Mouse (Mus musculus) heart, adult 2 months (tissue): ENCODE measurements at regions not wholly inside any gene's neighbourhood (a gene's known extent, or its start where the extent isn't known, plus 50 kb on each side); places are given as distances from the start of the nearest gene placed in this dataset.
"Not testable (repeated sequence)": the region's sequence is repeated elsewhere in the genome, so short reads cannot be mapped to it uniquely, and the experiment has no call there.

Experiments
- DNase-seq, 2 experiments: peaks; one replicate each; pipeline ENCODE4 v3.0.0; 2021
- H3K27ac ChIP-seq: fragments of 200-600 bp; 2 replicates; pipeline ENCODE4 v1.8.1; 2022
- H3K27me3 ChIP-seq: fragments of 200-500 bp; 2 replicates; pipeline ENCODE4 v1.6.1; 2012; ENCODE audit warnings: mild to moderate bottlenecking, low read length, inconsistent platforms, mixed read lengths; ENCODE audit not compliant: control insufficient read depth, insufficient read depth
- H3K36me3 ChIP-seq: fragments of 200-500 bp; 2 replicates; pipeline ENCODE4 v1.6.1; 2012; ENCODE audit warnings: low read length, inconsistent platforms; ENCODE audit not compliant: control insufficient read depth, insufficient read depth
- H3K4me1 ChIP-seq: fragments of 200-500 bp; 2 replicates; pipeline ENCODE4 v1.6.1; 2011; ENCODE audit warnings: low read length; ENCODE audit not compliant: control insufficient read depth, insufficient read depth
- H3K4me3 ChIP-seq: fragments of 200-600 bp; 2 replicates; pipeline ENCODE4 v1.8.1; 2022
- H3K79me2 ChIP-seq: fragments of 200-500 bp; replicated peaks from 2 replicates; pipeline ENCODE4 v1.6.1; 2012; ENCODE audit warnings: mild to moderate bottlenecking, inconsistent platforms, low read length, moderate library complexity, mixed read lengths; ENCODE audit not compliant: control insufficient read depth, insufficient read depth
- H3K9ac ChIP-seq: fragments of 200-500 bp; 2 replicates; pipeline ENCODE4 v1.6.1; 2012; ENCODE audit warnings: low read depth, mild to moderate bottlenecking, control low read depth, inconsistent platforms, low read length, mixed read lengths
- CTCF ChIP-seq: fragments of 200-600 bp; IDR thresholded peaks from 2 replicates; pipeline ENCODE4 v1.8.1; 2022; ENCODE audit warnings: antibody characterized with exemption, mild to moderate bottlenecking, moderate library complexity
- EP300 ChIP-seq: fragments of 200-500 bp; IDR thresholded peaks from 2 replicates; pipeline ENCODE4 v1.6.1; 2011; ENCODE audit warnings: low read depth, low read length, control low read depth; ENCODE audit not compliant: insufficient read depth
- POLR2A ChIP-seq: fragments of 200-500 bp; IDR thresholded peaks from 2 replicates; pipeline ENCODE4 v1.6.1; 2011; ENCODE audit warnings: mild to moderate bottlenecking, low read depth, low read length, control low read depth; ENCODE audit not compliant: insufficient read depth
- WGBS: fragments of 180-500 bp; shearing (Covaris S2); methylation state at CpG from one replicate; pipeline ENCODE4 v1.1.7; 2018; 5-methylcytosine and 5-hydroxymethylcytosine counted together
- intact Hi-C: fragments of 180-260 bp; cut with DNase I; formaldehyde crosslinking; loops from one replicate; pipeline ENCODE4 v1.15.1; 2025

GRCm38 (mm10) chr5:3250273-3250672 is 91.0 kb upstream of the Cdk6 start:
- Histone ChIP-seq H3K27ac (no peak overlapping the region), H3K4me3 (no peak overlapping the region), H3K79me2 (no peaks in the 10 kb centered on the region), H3K27me3 (no peaks in the 10 kb centered on the region), H3K36me3 (no peaks in the 10 kb centered on the region), H3K4me1 (peaks cover 1% of the 10 kb centered on the region; the same call in 1 of the 2 replicates), H3K9ac (no peak overlapping the region)
- DNase-seq: no peak
- no peak for TF ChIP-seq POLR2A
- no peak for TF ChIP-seq EP300
- no peak for TF ChIP-seq CTCF
- intact Hi-C loops: no loop called here
- WGBS: 87% methylated on average over 2 of the region's 2 CpGs

- DNase-seq: no peak
- no peaks in the 10 kb centered on the region for H3K79me2 ChIP-seq
- H3K9ac ChIP-seq: no peak overlapping the region
- H3K4me1 ChIP-seq: no peaks in the 10 kb centered on the region
- no peak for TF ChIP-seq POLR2A
- no peak for TF ChIP-seq CTCF
- TF ChIP-seq EP300: no peak
- 71% methylated on average over 1 of the region's 1 CpGs for WGBS
- H3K36me3 ChIP-seq: no peaks in the 10 kb centered on the region
- intact Hi-C loops: no loop called here
- H3K27ac ChIP-seq: no peak overlapping the region
- no peak overlapping the region for H3K4me3 ChIP-seq
- no peaks in the 10 kb centered on the region for H3K27me3 ChIP-seq
These were observed 81.0 kb upstream of the Cdk6 start for GRCm38 (mm10) chr5:3260289-3260688.

DNA sequence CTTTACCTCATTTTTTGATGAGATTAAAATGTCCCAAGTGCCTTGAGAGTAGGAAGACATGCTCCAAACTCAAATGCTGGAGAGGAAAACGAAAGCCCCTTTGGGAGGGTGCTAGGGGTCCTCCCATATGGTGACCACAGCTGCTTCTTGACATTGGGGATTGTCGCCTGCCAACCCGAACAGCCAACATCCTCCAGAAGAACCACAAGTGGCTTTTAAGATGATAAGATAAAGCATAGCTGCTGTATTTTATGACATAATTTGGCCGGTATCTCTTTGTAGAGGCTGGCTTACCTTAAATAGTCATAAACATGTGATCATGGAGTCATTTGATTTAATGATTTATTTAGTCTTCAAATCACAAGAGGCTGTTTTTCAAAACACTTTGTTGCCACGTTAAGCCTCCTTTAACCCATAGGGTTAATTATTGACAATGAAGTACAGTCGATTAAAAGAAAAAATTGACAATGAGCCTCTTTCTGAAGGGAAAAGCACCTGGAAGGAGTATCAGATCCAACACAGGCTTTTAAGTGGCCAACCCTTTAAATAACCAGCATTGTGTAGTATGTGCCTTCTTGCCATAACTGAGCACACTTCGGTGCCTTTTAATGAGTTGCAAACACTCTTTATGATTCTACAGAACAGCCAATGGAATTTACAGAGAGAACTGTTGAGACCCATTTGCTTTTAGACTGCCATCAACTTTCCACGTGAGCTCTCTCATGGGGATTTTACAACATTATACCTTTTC is 76.1 kb upstream of the Cdk6 start:
- H3K79me2 ChIP-seq, intact Hi-C loops: not testable (repeated sequence)

DNA sequence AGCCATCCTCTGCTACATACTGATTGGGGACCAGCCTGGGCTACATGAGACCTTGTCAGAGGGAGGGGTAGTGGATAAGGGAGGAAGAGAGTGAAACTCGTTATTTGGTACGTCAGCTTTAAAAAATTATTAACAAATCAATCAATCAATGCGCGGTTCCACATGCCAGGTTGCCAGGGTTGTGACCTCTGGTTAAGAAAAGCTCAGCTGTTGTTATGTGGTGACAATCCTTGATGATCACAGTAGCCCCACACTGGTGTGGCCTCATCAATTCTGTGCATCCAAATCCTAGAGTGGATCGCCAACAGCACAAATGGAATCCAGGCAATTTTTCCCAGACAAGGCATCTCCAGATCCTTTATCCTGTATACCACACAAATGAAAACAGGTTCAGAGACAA is 74.3 kb upstream of the Cdk6 start:
- Histone ChIP-seq H3K4me3 (no peak overlapping the region), H3K4me1 (no peaks in the 10 kb centered on the region), H3K9ac (no peak overlapping the region), H3K36me3 (no peaks in the 10 kb centered on the region), H3K27me3 (no peaks in the 10 kb centered on the region), H3K79me2 (no peaks in the 10 kb centered on the region), H3K27ac (no peak overlapping the region)
- intact Hi-C loops: no loop called here
- WGBS: 86% methylated on average over 5 of the region's 5 CpGs
- no peak for TF ChIP-seq EP300
- TF ChIP-seq CTCF: no peak
- TF ChIP-seq POLR2A: no peak
- no peak for DNase-seq

More for the DNA sequence above, 76.1 kb upstream of the Cdk6 start:
- DNase-seq, H3K4me3 ChIP-seq, H3K9ac ChIP-seq, H3K4me1 ChIP-seq, H3K36me3 ChIP-seq, H3K27ac ChIP-seq, H3K27me3 ChIP-seq: not testable (repeated sequence)
- WGBS: 63% methylated on average over 8 of the region's 8 CpGs

- Histone ChIP-seq H3K4me1 (no peaks in the 10 kb centered on the region), H3K79me2 (no peaks in the 10 kb centered on the region), H3K27me3 (no peaks in the 10 kb centered on the region), H3K9ac (no peak overlapping the region), H3K27ac (no peak overlapping the region), H3K4me3 (no peak overlapping the region), H3K36me3 (no peaks in the 10 kb centered on the region)
- DNase-seq: no peak
- intact Hi-C loops: no loop called here
- TF ChIP-seq EP300: no peak
- no peak for TF ChIP-seq POLR2A
- TF ChIP-seq CTCF: no peak
- WGBS: 43% methylated on average over 7 of the region's 7 CpGs
These were observed 71.5 kb upstream of the Cdk6 start for GRCm38 (mm10) chr5:3269760-3270159.

DNA sequence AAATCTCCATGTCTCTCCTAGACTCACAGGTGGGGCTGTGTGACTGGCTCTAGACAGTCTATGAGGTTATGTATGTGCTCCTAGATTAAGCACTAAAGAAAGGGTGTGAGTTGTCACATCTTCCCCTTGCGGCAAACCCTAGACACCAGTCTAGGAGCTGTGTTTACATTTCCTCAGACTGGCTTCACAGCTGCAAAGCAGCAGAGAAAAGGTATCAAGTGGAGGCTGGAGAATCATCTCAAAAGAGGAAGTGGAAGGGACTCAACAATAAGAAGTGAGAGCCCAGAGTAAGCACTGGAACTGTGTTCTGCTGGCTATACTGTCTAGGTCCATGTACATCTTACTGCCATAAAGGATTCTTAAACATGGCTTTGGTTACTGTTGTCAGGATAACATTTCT is 68.1 kb upstream of the Cdk6 start:
- H3K4me1 ChIP-seq, H3K27ac ChIP-seq, H3K4me3 ChIP-seq, intact Hi-C loops, H3K79me2 ChIP-seq, H3K27me3 ChIP-seq, DNase-seq, H3K9ac ChIP-seq, H3K36me3 ChIP-seq: not testable (repeated sequence)
- WGBS: 58% methylated on average over 1 of the region's 1 CpGs

DNA sequence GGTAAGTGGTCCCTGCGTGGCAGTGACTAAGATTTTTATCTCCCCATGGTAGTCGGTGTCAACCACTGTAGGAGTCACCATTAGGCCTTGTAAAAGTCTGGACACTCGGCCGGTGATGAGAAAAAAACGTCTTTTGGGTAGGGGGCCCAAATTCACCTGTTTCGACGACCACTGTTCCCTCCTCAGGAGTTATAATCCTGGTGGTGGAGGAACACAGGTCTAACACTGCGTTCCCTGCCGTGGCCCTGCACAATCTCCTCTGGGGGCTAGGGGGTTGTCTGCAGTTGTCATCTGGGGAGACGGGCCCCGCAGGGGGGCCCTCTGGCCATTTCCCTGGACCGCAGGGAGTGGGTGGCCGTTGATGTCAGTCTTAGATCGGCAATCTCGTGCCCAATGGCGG is 64.0 kb upstream of the Cdk6 start:
- DNase-seq, H3K27ac ChIP-seq, H3K9ac ChIP-seq, H3K4me3 ChIP-seq, intact Hi-C loops, H3K27me3 ChIP-seq, H3K79me2 ChIP-seq, H3K36me3 ChIP-seq, H3K4me1 ChIP-seq: not testable (repeated sequence)
- 91% methylated on average over 16 of the region's 16 CpGs for WGBS

- intact Hi-C loops, H3K79me2 ChIP-seq, H3K27me3 ChIP-seq, H3K4me1 ChIP-seq, H3K27ac ChIP-seq, H3K36me3 ChIP-seq, H3K4me3 ChIP-seq, H3K9ac ChIP-seq, DNase-seq: not testable (repeated sequence)
- WGBS: 86% methylated on average over 5 of the region's 5 CpGs
These were observed 62.3 kb upstream of the Cdk6 start for GRCm38 (mm10) chr5:3278956-3279355.

GRCm38 (mm10) chr5:3281911-3282506 is 59.3 kb upstream of the Cdk6 start:
- H3K9ac ChIP-seq, H3K36me3 ChIP-seq, H3K27me3 ChIP-seq, H3K79me2 ChIP-seq, H3K4me1 ChIP-seq, intact Hi-C loops, DNase-seq, H3K4me3 ChIP-seq, H3K27ac ChIP-seq: not testable (repeated sequence)
- WGBS: 71% methylated on average over 8 of the region's 8 CpGs
